Mouse (Mus musculus) layer of hippocampus, postnatal 36 days (tissue): ENCODE measurements around the gene Pecam1. TPM values are rescaled to one million over a fixed set of nuclear protein-coding genes. Genes with fewer than 3 reads are reported as not detected.
"Not testable (repeated sequence)": the region's sequence is repeated elsewhere in the genome, so short reads cannot be mapped to it uniquely, and the experiment has no call there.

Experiments used
- DNase-seq, 2 experiments: peaks; one replicate each; pipeline ENCODE4 v3.0.0; 2022
- total RNA-seq, 2 experiments: library from RNA; stranded (reverse); gene quantifications; 2 replicates each; pipeline ENCODE4 v1.2.3; 2021

The Pecam1 gene
- total RNA-seq, result 10 to 100 TPM; 15.5 to 18.0 TPM

DNA sequence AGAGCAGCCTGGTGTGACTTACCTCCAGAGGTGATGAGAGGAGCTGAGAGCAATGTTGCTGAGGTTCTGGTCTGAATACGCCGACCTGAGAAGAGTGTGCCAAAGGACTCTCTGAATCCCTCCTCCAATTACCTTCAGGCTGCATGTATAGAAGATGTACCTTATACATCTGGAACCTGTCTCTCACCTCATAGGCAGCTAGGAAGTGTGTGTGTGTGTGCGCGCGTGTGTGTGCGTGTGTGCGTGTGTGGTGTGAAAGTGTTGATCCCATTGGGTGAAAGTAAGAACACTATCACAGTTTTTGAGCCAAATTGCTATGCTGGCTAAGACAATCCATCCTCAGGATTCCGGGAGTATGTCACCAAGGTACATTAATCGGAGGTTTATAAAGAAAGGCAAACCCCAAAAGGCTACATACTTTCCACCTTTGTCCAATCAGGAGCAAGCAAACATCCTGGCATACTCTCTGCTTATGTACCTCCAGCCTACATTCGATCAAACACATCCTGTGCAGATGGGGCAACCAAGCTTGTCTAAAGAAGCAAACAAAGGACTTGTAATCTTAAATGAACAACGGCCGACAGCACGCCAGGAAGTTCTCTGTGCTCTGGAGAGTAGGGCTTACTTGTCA lies at the start of gene Pecam1:
TSS of gene Pecam1 (minus strand) at position 508 of the 631 bp plus-strand sequence.
- no peak for DNase-seq

DNA sequence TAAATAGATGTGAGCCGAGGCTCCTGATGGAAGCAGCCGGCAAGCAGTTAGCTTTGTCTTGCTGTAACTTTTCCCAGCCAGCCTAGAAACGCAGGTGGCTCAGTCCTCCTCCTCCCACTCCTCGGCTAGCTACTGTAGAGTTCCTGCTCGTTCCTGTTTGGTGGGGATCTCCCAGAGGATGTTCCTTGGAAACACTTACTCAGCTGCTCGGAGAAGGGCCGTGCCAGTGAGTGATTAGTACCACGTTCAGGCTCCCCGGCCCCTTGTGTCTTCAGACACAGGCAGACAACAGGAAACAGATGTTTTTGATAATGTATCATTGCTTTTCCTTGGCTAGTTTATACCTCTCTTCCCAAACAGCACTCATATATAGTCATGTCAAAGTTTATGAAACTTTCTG lies 45.3 kb upstream of the Pecam1 start:
- no peak for DNase-seq

DNA sequence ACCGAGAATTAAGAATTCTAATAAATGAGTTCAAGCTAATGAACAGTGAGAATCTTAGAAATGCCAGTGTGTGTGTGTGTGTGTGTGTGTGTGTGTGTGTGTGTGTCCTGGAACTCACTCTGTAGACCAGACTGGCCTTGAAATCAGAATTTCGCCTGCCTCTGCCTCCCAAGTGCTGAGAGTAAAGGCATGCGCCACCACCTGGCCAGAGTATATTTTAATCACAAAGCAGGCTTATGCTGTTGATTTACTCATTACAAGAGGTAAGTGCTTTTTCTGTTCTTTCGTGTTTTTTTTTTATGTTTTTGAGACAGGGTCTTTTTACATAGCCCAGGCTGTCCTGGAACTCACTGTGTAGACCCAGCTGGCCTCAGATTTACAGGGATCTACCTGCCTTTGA lies 43.4 kb upstream of the Pecam1 start:
- no peak for DNase-seq

GRCm38 (mm10) chr11:106789649-106790048 lies 39.2 kb upstream of the Pecam1 start:
- no peak for DNase-seq

- peak; percentile 93 to 97 for DNase-seq
Measured at GRCm38 (mm10) chr11:106788775-106789459, 38.5 kb upstream of the Pecam1 start, which contains the start of the genes Ddx5 and Cep95. Gene Ddx5, minus strand, starts transcription at chr11:106789185. Gene Cep95, plus strand, starts transcription at chr11:106789252.

DNA sequence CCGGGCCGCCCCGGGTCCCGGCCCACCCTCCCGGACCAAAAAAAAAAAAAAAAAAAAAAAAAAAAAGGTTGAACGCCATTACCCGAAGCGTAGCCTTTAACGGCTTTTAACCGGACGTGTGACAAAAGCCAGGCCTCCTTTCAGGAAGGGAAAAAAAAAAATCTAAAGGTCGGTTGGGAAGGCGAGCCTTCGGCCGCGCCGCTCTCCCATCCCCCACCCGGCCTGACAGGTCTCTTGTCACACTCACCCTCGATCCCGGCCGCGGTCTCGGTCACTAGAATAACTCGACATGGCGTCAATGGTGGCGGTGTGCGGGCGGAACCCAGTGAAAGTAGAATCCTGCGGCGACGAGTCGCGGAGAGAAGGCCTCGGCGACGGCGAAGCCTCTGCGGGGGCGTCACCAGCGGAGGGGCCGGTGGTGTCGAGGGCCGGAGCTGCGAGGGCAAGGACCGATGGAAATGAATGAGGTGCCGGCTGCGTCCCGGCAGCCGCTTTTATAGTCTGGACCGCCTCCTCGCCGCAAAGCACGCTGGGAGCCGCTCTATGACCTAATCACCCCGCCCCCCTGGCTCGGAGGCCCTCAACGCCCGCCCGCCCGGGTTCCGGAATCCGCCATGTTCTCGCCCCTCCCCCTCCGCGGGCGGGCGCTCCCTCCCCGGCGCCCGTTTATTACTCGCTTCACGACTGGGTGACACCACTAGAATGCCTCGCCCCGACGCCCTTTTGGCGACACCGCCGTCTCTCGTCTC lies 37.8 kb upstream of the Pecam1 start:
- peak; percentile 97 to 99 for DNase-seq

GRCm38 (mm10) chr11:106787131-106788025 lies 37.0 kb upstream of the Pecam1 start:
- DNase-seq, result peak; percentile 88 to 89

DNA sequence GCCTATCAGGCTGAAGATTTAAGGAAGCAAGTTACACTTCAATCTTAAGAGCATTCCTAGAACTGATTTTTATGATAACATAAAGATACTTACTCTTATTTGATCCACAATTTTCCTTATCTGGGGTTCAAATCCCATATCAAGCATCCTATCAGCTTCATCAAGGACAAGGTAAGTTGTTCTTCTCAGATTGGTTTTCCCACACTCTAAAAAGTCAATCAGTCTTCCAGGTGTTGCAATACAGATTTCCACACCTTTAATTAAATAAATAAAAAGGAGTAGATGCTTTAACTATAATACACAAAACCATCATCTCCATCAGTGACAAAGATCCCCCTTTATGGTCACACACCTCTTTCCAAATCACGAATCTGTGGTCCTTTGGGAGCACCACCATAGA lies 34.6 kb upstream of the Pecam1 start:
- DNase-seq, result no peak

GRCm38 (mm10) chr11:106784476-106784875 lies 34.0 kb upstream of the Pecam1 start:
- DNase-seq, result no peak

DNA sequence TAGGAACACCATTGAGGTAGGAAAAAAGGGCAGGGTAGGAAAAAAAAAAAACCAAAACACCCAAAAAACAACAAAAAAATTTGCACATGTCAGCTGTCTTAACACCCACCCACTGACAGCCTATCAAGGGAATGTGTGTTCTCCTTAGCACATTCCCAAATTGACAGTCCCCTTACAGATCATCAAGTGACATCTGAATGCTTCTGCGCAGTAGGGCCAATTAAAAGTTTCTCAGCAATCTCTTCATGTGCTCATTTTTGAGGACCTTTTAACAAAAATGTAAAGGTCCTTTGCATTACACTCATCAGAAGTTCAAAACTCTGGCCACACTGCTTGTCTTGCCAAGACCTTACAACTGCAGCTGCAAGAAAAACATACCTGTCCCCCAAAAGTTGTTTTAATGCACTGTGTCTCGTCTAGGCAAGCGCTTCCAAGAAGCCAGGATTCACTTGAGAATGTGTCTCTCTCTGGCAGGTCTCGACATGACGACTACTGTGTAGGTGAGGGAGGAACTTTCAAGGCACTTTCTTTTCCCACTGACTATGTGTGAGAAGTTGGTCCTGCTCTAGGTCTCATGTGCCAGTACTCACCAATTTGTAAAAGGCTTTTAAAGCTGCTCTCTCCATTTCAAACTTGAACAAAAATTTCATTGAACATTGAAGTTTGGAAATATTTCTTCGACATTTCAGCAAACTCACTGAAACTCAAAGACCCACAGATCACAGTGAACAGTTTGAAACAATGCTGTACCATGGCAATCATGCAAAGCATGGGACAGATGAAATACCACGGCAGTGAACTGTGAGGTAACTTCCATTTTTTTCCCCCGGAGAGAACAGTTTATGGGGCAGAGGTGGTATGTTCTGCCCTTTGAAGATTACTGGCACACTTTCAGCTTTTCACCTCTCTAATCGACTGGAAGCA lies 32.7 kb upstream of the Pecam1 start:
- DNase-seq, result no peak

DNA sequence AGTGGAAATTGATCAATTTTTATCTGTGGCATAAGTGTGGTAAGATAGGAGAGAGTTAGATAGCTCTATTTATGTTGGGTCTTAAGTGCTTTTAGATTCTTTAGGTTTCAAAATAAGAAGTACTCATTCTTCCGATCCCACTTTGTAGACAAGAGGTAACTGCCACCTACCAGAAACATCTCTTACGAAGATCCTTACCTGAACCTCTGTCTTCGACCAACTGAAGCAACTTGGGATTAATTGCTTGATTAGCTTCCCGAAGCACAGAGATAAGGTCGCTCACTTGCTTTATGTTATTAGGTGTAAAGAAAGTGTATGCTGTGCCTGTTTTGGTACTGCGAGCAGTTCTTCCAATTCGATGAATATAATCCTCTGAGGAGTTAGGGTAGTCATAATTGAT lies 31.8 kb upstream of the Pecam1 start:
- DNase-seq, result not testable (repeated sequence)

DNA sequence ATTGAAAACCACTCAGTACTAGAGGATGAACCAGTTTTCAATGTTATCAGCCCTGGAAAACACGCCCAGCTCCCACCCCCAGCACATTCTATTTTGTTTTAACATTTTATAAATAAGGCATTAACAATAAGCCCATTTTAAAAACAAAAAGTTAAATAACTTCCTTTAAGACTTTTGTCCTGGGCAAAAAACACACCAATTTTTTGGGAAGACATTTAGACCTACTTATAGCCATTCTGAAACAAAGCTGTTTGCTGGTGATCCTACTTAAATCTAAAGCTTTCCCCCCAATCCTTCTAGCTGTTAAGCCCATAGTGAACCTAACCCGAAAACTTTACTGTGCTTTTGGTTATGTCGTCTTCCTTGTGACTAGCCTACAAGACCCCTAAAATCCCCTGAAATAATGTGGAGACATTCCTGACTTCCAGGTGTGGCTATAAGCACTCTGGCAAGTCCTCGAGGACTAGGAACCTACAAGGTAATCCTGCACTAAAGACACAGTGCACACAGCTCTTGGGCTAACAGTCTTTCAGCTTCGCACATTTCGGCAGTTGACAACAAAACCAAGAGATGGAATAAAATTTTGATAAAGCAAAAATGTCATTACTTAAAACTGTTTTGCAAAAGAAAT lies 30.3 kb upstream of the Pecam1 start:
- DNase-seq, result no peak

GRCm38 (mm10) chr11:106780089-106780425 lies 29.6 kb upstream of the Pecam1 start:
- no peak for DNase-seq

DNA sequence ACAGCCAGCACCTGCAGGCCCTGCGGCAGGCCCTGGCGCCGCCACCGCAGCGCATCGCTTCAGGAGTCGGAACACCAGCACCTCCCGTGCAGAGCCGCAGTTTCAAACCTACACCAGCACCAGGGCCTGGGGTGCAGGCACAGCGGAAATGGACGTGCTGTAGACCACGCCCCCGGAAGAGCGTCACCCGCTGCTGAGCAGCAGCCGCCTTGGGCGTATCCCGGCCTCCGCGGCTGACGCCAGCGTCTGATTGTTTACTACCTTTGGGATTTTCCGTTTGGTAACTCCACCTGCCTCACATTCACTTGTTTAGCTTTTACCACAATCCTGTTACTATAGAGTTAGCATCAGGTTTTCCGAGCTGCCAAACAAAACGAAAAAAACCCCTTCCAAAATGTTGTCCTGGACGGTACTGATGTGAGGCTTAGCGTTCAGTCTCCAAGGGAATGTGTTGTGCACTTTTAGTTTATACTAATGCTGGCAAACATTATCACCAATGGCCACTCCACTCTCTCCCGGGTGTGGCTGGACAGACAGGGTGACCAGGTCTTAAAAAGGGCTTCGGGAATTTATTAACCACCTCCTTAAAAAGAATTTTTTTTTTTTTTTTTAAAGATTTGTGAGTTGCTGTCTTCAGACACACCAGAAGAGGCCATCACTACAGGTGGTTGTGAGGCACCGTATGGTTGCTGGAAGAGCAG lies 29.1 kb upstream of the Pecam1 start, which contains the start of gene Polg2:
TSS of gene Polg2 (minus strand) at position 150 of the 701 bp plus-strand sequence.
- peak; percentile 92 for DNase-seq

- no peak for DNase-seq
Measured at GRCm38 (mm10) chr11:106778589-106779387, 28.4 kb upstream of the Pecam1 start.

GRCm38 (mm10) chr11:106778132-106778531 lies 27.7 kb upstream of the Pecam1 start:
- no peak for DNase-seq

DNA sequence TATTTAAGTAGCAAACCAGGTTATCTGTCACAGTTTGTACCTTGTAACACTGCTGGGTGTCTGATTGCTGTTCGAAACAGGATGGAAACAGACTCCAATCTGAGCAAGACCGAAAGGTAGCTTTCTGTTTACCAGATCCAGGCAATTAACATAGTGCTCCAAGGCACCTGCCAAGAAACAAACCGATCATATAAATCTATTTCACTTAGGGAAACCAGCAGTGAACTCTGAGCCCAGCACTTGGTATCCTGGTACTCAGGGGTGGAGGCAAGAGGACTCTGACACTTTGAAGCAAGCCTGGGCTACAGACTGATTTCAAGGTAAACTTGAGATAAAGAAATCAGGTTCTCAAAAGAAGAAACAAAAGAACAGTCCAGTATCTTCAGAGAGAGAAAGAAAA lies 27.0 kb upstream of the Pecam1 start:
- no peak for DNase-seq

DNA sequence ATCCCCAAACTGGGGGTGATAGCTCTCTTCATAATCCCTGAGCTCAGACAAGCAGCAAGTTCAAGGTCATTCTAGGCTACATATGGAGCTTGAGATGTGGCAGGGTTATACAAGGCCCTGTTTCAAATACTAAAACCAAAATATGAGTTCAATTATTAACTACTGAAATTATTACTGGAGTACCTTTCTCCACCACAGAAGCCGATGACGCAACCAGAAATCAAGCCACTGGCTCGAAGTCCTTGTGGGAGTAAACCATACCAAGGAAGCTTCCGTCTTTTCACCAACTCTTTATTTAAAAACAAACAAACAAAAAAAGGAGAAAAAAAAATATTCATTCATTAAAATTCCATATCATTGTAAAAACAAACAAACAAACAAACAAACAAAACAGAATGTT lies 26.5 kb upstream of the Pecam1 start:
- DNase-seq, result no peak

- no peak for DNase-seq
Measured at GRCm38 (mm10) chr11:106773061-106773460, 22.6 kb upstream of the Pecam1 start.
